Mouse (Mus musculus) heart, embryonic 13.5 days (tissue): ENCODE data around the gene Acin1. TPM values are rescaled to one million over a fixed set of nuclear protein-coding genes. Genes with fewer than 3 reads are reported as not detected.
A peak's percentile ranks its signal among the peaks of the same experiment; 100 is the strongest.

ENCODE experiments used
- microRNA counts: library from miRNA; unstranded; fragments of <30 nt; microRNA quantifications from one replicate; lab custom pipeline; 2016
- microRNA-seq: library from miRNA; unstranded; fragments of <30 nt; microRNA quantifications from one replicate; pipeline ENCODE4, GENCODE M21; 2016
- polyA plus RNA-seq: library from polyadenylated mRNA; unstranded; fragments of >200 nt; fragmentation: Nextera tagmentation; extraction: Ambion mirVana; gene quantifications from 2 replicates; pipeline ENCODE4 v1.2.1, GENCODE M21; 2015

Acin1 gene
- polyA plus RNA-seq, 1 experiment from 2014 or later, result 81.2 TPM

MicroRNA genes within 50 kb of the gene (microRNA counts, 519-probe panel; counts per million panel counts)
- microRNA mmu-miR-686 (lab: Ali Mortazavi, UCI), result 209 counts per million, percentile 61 among the panel's probes with 10 or more counts

Small RNAs within 50 kb of the gene (microRNA-seq; reads per million reads assigned to microRNA genes)
- not detected for gene Mir686
- gene Mir6948, result 0.61 reads per million

Other genes with a start within 250 kb of the Acin1 start
- gene Lrp10, start 222.8 kb downstream of the Acin1 start, polyA plus RNA-seq, result 42.1 and 42.2 TPM in 2 replicates
- gene Rem2, start 210.8 kb downstream of the Acin1 start, polyA plus RNA-seq, result 1.6 and 2.0 TPM in 2 replicates
- gene Prmt5, start 169.4 kb downstream of the Acin1 start, polyA plus RNA-seq, result 58.5 and 64.5 TPM in 2 replicates
- 42.0 and 43.5 TPM in 2 replicates for gene Haus4, start 132.3 kb downstream of the Acin1 start, polyA plus RNA-seq
- gene Ajuba, start 109.4 kb downstream of the Acin1 start, polyA plus RNA-seq, result 28.1 and 29.6 TPM in 2 replicates
- 5.8 and 6.0 TPM in 2 replicates for gene 4931414P19Rik, start 80.9 kb downstream of the Acin1 start, polyA plus RNA-seq
- gene Psmb5, start 68.9 kb downstream of the Acin1 start, polyA plus RNA-seq, result 323 and 363 TPM in 2 replicates
- gene Psmb11, start 65.5 kb downstream of the Acin1 start, polyA plus RNA-seq, result 0.23 and 0.68 TPM in 2 replicates
- not detected in 2 replicates for gene Gm17606, start 46.0 kb downstream of the Acin1 start, polyA plus RNA-seq
- gene Cdh24, start 45.6 kb downstream of the Acin1 start, polyA plus RNA-seq, result 1.7 and 2.1 TPM in 2 replicates
- 48.1 and 49.2 TPM in 2 replicates for gene 1700123O20Rik, start 715 bp downstream of the Acin1 start, polyA plus RNA-seq
- gene Gm29776, start 11.9 kb upstream of the Acin1 start, polyA plus RNA-seq, result 0.16 and 0.18 TPM in 2 replicates
- 0.11 TPM in 1 of 2 replicates, not detected in the other for gene Cebpe, start 25.2 kb upstream of the Acin1 start, polyA plus RNA-seq
- 3.4 and 4.0 TPM in 2 replicates for gene Slc7a8, start 95.0 kb upstream of the Acin1 start, polyA plus RNA-seq
- not detected in 2 replicates for gene Rnf212b, start 127.2 kb upstream of the Acin1 start, polyA plus RNA-seq
- 5.3 and 8.0 TPM in 2 replicates for gene Homez, start 184.0 kb upstream of the Acin1 start, polyA plus RNA-seq
- gene Ppp1r3e, start 190.6 kb upstream of the Acin1 start, polyA plus RNA-seq, result 1.1 and 1.7 TPM in 2 replicates
- gene Bcl2l2, start 196.4 kb upstream of the Acin1 start, polyA plus RNA-seq, result 2.5 and 2.6 TPM in 2 replicates
- not detected in 2 replicates for gene Gm20521, start 196.5 kb upstream of the Acin1 start, polyA plus RNA-seq
- gene Pabpn1, start 205.6 kb upstream of the Acin1 start, polyA plus RNA-seq, result 72.3 and 74.0 TPM in 2 replicates
- gene Slc22a17, start 226.2 kb upstream of the Acin1 start, polyA plus RNA-seq, result 33.9 and 37.4 TPM in 2 replicates
- 13.3 and 13.9 TPM in 2 replicates for gene Efs, start 239.2 kb upstream of the Acin1 start, polyA plus RNA-seq
- not detected in 2 replicates for gene Il25, start 245.8 kb upstream of the Acin1 start, polyA plus RNA-seq
- gene Cmtm5, start 249.3 kb upstream of the Acin1 start, polyA plus RNA-seq, result 0.49 and 0.98 TPM in 2 replicates